16 mouse cellular contexts compared by ENCODE assay signal in genomic region chr10:87329471-87329870, GRCm38 (mm10).
"Had no signal": no experiment of that assay in that cellular context is flagged by ENCODE, and none has a peak within 500 bp of the region (broad histone marks: within the 10 kb centered on the region; RNA-seq: fewer than 3 reads in every experiment).

No protein-coding gene starts in this region.

- DNase-seq: retina, postnatal 1 day; right cerebral cortex, adult 18-20 months; right cerebral cortex, postnatal 14 days; right cerebral cortex, postnatal 25 days; right cerebral cortex, postnatal 4 days; spleen, adult 18-20 months; thymus, adult 18-20 months; thymus, adult 2 months; thymus, postnatal 14 days; thymus, postnatal 25 days; thymus, postnatal 36 days; thymus, postnatal 4 days had no signal

- H3K9me3 ChIP-seq: neural tube, embryonic 13.5 days; neural tube, embryonic 15.5 days; stomach, embryonic 15.5 days had no signal

- H3K27ac ChIP-seq: neural tube, embryonic 13.5 days; neural tube, embryonic 15.5 days; stomach, embryonic 15.5 days; stomach, postnatal 0 days had no signal

- H3K27me3 ChIP-seq: neural tube, embryonic 13.5 days; neural tube, embryonic 15.5 days; stomach, embryonic 15.5 days had no signal

- H3K9ac ChIP-seq: neural tube, embryonic 13.5 days; neural tube, embryonic 15.5 days; stomach, embryonic 15.5 days had no signal

- H3K4me3 ChIP-seq: neural tube, embryonic 13.5 days; neural tube, embryonic 15.5 days; stomach, embryonic 15.5 days had no signal

- H3K4me1 ChIP-seq: stomach, embryonic 15.5 days had no signal

- H3K4me2 ChIP-seq: neural tube, embryonic 13.5 days; neural tube, embryonic 15.5 days; stomach, embryonic 15.5 days had no signal

- H3K36me3 ChIP-seq: neural tube, embryonic 13.5 days; neural tube, embryonic 15.5 days; stomach, embryonic 15.5 days had no signal
